Mouse (Mus musculus) lung, adult 2 months (tissue): Measurements from ENCODE around the gene Ube2e3.

Experiments used
- CTCF ChIP-seq: fragments of 200-500 bp; IDR thresholded peaks from 2 replicates; pipeline ENCODE4 v1.5.1; 2011; ENCODE audit warnings: mild to moderate bottlenecking, low read length, control low read depth; ENCODE audit not compliant: insufficient read depth
- POLR2A ChIP-seq: fragments of 200-500 bp; IDR thresholded peaks from 2 replicates; pipeline ENCODE4 v1.6.1; 2011; ENCODE audit warnings: low read depth, mild to moderate bottlenecking, control low read depth, low read length, borderline replicate concordance; ENCODE audit errors: extremely low read depth

- TF ChIP-seq POLR2A (no peak), CTCF (no peak)
These were observed 8.1 kb downstream of the Ube2e3 start for GRCm38 (mm10) chr2:78876002-78876401.
